Mouse (Mus musculus): ENCODE measurements around the gene Sept4.

GRCm38 (mm10) chr11:87595976-87596375 is 27.3 kb downstream of the Sept4 start:
- TF ChIP-seq CTCF (IDR thresholded peaks at IDR 0.05; ENCODE audit: control insufficient read depth, insufficient read depth, insufficient replicate concordance, low read depth, low read length) (no peak), POLR2A (IDR thresholded peaks at IDR 0.05; ENCODE audit: control insufficient read depth, low read depth, low read length) (no peak)
